Mouse (Mus musculus) E14TG2a.4 (cell line): ENCODE measurements around the gene Zdhhc4.

Source experiments
- CTCF ChIP-seq: conservative IDR thresholded peaks from 2 replicates; pipeline ENCODE4 v1.5.1; 2014; ENCODE audit warnings: low read length
- NANOG ChIP-seq: IDR thresholded peaks from 2 replicates; pipeline ENCODE4 v1.6.1; 2014; ENCODE audit warnings: borderline replicate concordance, low read length, mixed read lengths
- POU5F1 ChIP-seq: IDR thresholded peaks from 2 replicates; pipeline ENCODE4 v1.6.1; 2014; ENCODE audit warnings: low read length, borderline replicate concordance

DNA sequence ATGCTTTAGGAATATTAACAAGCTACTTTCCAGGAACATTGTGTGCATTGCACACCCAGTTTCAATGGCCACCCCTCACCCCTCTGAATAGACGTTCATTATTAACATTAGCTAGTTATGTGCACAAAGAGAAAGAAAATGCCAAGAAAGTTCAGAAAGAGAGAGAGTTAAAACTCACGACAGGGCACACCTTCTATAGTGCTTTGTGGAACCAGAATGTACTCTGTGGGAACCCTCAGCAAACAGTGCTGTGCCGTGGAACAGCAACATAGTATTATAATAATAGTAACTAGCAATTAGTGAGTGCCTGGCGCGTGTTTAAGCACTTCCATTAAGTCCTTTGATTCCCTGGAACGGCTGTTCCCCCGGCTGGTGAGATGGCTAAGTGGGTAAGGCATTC, 32.4 kb upstream of the Zdhhc4 start:
- TF ChIP-seq CTCF = no peak
- TF ChIP-seq POU5F1 = no peak
- TF ChIP-seq NANOG = no peak
